Mouse (Mus musculus) MEL (cell line): ENCODE results near the gene Psmb9. TPM values are rescaled to one million over a fixed set of nuclear protein-coding genes. Genes with fewer than 3 reads are reported as not detected.

ENCODE experiments used
- DNase-seq: peaks from one replicate; pipeline ENCODE4 v3.0.0; 2011; ENCODE audit warnings: low read depth, low spot score
- H3K27ac ChIP-seq: 2 replicates; pipeline ENCODE4 v1.5.1; 2012; ENCODE audit warnings: low read depth, mild to moderate bottlenecking, control low read depth, low read length, moderate library complexity; ENCODE audit not compliant: control insufficient read depth
- H3K27me3 ChIP-seq, 2 experiments: fragments of 150-350 bp in 1 of 2; sonication (generic) in 1 of 2; 2 replicates each; pipeline ENCODE4 v1.6.1; 2012; ENCODE audit warnings: low read length in 2 of 2, mild to moderate bottlenecking in 2 of 2, improper control_type of control experiment in 1 of 2, moderate library complexity in 1 of 2; ENCODE audit not compliant: insufficient read depth in 2 of 2, control insufficient read depth in 1 of 2
- H3K36me3 ChIP-seq, 2 experiments: 2 replicates each; pipeline ENCODE4 v1.6.1; 2012 to 2014; ENCODE audit warnings: low read length in 2 of 2, improper control_type of control experiment in 1 of 2, inconsistent platforms in 1 of 2, mild to moderate bottlenecking in 1 of 2; ENCODE audit not compliant: insufficient read depth in 2 of 2, control insufficient read depth in 1 of 2
- H3K4me1 ChIP-seq, 2 experiments: fragments of 150-350 bp in 1 of 2; sonication (generic) in 1 of 2; 2 replicates each; pipeline ENCODE4 v1.6.1; 2012; ENCODE audit warnings: low read length in 2 of 2, improper control_type of control experiment in 1 of 2, mild to moderate bottlenecking in 1 of 2; ENCODE audit not compliant: insufficient read depth in 2 of 2, control insufficient read depth in 1 of 2
- H3K4me3 ChIP-seq, 2 experiments: fragments of 150-350 bp in 1 of 2; sonication (generic) in 1 of 2; 2 replicates each; pipeline ENCODE4 v1.5.1; 2012; ENCODE audit warnings: low read depth in 2 of 2, low read length in 2 of 2, mild to moderate bottlenecking in 2 of 2, moderate library complexity in 2 of 2, control low read depth in 1 of 2, improper control_type of control experiment in 1 of 2; ENCODE audit not compliant: control insufficient read depth in 1 of 2, insufficient read depth in 1 of 2
- H3K79me2 ChIP-seq: 2 replicates; pipeline ENCODE4 v1.6.1; 2012; ENCODE audit warnings: mild to moderate bottlenecking, low read length, moderate library complexity; ENCODE audit not compliant: control insufficient read depth, poor library complexity, insufficient read depth
- H3K9ac ChIP-seq: 2 replicates; pipeline ENCODE4 v1.6.1; 2012; ENCODE audit warnings: low read depth, mild to moderate bottlenecking, control low read depth, low read length, moderate library complexity; ENCODE audit not compliant: control insufficient read depth, poor library complexity, severe bottlenecking
- H3K9me3 ChIP-seq: fragments of 150-350 bp; sonication (generic); replicated peaks from 2 replicates; pipeline ENCODE4 v1.6.1; 2012; ENCODE audit warnings: mild to moderate bottlenecking, low read length, improper control_type of control experiment, moderate library complexity; ENCODE audit not compliant: insufficient read depth
- CTCF ChIP-seq, 3 experiments: IDR thresholded peaks in 2 of 3; conservative IDR thresholded peaks in 1 of 3; 2 replicates each; pipeline ENCODE4 v1.5.1; 2011 to 2012; ENCODE audit warnings: low read length in 3 of 3, low read depth in 2 of 3, mild to moderate bottlenecking in 2 of 3, improper control_type of control experiment in 1 of 3, inconsistent platforms in 1 of 3, mixed read lengths in 1 of 3, moderate library complexity in 1 of 3; ENCODE audit not compliant: control insufficient read depth in 1 of 3, insufficient read depth in 1 of 3, poor library complexity in 1 of 3, severe bottlenecking in 1 of 3
- ELF1 ChIP-seq: IDR thresholded peaks from 2 replicates; pipeline ENCODE4 v1.6.1; 2014; ENCODE audit warnings: low read depth, mild to moderate bottlenecking, inconsistent platforms, low read length, improper control_type of control experiment, moderate library complexity
- ETS1 ChIP-seq: IDR thresholded peaks from 2 replicates; pipeline ENCODE4 v1.6.1; 2012; ENCODE audit warnings: low read depth, mild to moderate bottlenecking, inconsistent platforms, low read length, improper control_type of control experiment, moderate library complexity
- GATA1 ChIP-seq: IDR thresholded peaks from 2 replicates; pipeline ENCODE4 v1.6.1; 2011; ENCODE audit warnings: low read depth, low read length, improper control_type of control experiment
- HCFC1 ChIP-seq: IDR thresholded peaks from 2 replicates; pipeline ENCODE4 v1.6.1; 2012; ENCODE audit warnings: low read depth, mild to moderate bottlenecking, inconsistent platforms, low read length, improper control_type of control experiment, moderate library complexity
- MAFK ChIP-seq: IDR thresholded peaks from 2 replicates; pipeline ENCODE4 v1.6.1; 2011; ENCODE audit warnings: low read depth, mild to moderate bottlenecking, low read length, improper control_type of control experiment, borderline replicate concordance
- MAX ChIP-seq: IDR thresholded peaks from 2 replicates; pipeline ENCODE4 v1.6.1; 2011; ENCODE audit warnings: low read length, improper control_type of control experiment
- MXI1 ChIP-seq: IDR thresholded peaks from 2 replicates; pipeline ENCODE4 v1.6.1; 2011; ENCODE audit warnings: mild to moderate bottlenecking, low read depth, low read length, improper control_type of control experiment
- MYB ChIP-seq: IDR thresholded peaks from 2 replicates; pipeline ENCODE4 v1.6.1; 2011; ENCODE audit warnings: mild to moderate bottlenecking, low read depth, low read length, improper control_type of control experiment
- MYC ChIP-seq: IDR thresholded peaks from 2 replicates; pipeline ENCODE4 v1.6.1; 2011; ENCODE audit warnings: low read depth, mild to moderate bottlenecking, low read length, improper control_type of control experiment, moderate library complexity
- NELFE ChIP-seq: IDR thresholded peaks from 2 replicates; pipeline ENCODE4 v1.6.1; 2011; ENCODE audit warnings: low read depth, low read length, improper control_type of control experiment
- NRF1 ChIP-seq: IDR thresholded peaks from 2 replicates; pipeline ENCODE4 v1.6.1; 2014; ENCODE audit warnings: low read depth, mild to moderate bottlenecking, inconsistent platforms, low read length, improper control_type of control experiment, moderate library complexity; ENCODE audit not compliant: poor library complexity, insufficient read depth, severe bottlenecking
- POLR2A ChIP-seq, 2 experiments: IDR thresholded peaks; 2 replicates each; pipeline ENCODE4 v1.6.1; 2011 to 2012; ENCODE audit warnings: low read length in 2 of 2, mild to moderate bottlenecking in 2 of 2, control low read depth in 1 of 2, improper control_type of control experiment in 1 of 2, low read depth in 1 of 2, moderate library complexity in 1 of 2; ENCODE audit not compliant: control insufficient read depth in 1 of 2, insufficient read depth in 1 of 2, poor library complexity in 1 of 2
- POLR2AphosphoS5 ChIP-seq: IDR thresholded peaks from 2 replicates; pipeline ENCODE4 v1.6.1; 2012; ENCODE audit warnings: low read depth, borderline replicate concordance, mild to moderate bottlenecking, inconsistent platforms, low read length, moderate library complexity, mixed read lengths
- RAD21 ChIP-seq: IDR thresholded peaks from 2 replicates; pipeline ENCODE4 v1.6.1; 2011; ENCODE audit warnings: mild to moderate bottlenecking, low read depth, low read length, improper control_type of control experiment
- RCOR1 ChIP-seq: IDR thresholded peaks from 2 replicates; pipeline ENCODE4 v1.6.1; 2012; ENCODE audit warnings: low read depth, mild to moderate bottlenecking, inconsistent platforms, low read length, improper control_type of control experiment
- SIN3A ChIP-seq: IDR thresholded peaks from 2 replicates; pipeline ENCODE4 v1.6.1; 2012; ENCODE audit warnings: low read length, improper control_type of control experiment, inconsistent platforms
- SMC3 ChIP-seq: IDR thresholded peaks from 2 replicates; pipeline ENCODE4 v1.6.1; 2011; ENCODE audit warnings: low read depth, low read length, improper control_type of control experiment
- TAL1 ChIP-seq: IDR thresholded peaks from 2 replicates; pipeline ENCODE4 v1.6.1; 2012; ENCODE audit warnings: mild to moderate bottlenecking, inconsistent platforms, low read length, moderate library complexity, mixed read lengths
- TBP ChIP-seq: IDR thresholded peaks from 2 replicates; pipeline ENCODE4 v1.8.0; 2011; ENCODE audit warnings: low read depth, low read length, improper control_type of control experiment
- UBTF ChIP-seq: IDR thresholded peaks from 2 replicates; pipeline ENCODE4 v1.6.1; 2012; ENCODE audit warnings: low read depth, mild to moderate bottlenecking, inconsistent platforms, low read length, improper control_type of control experiment, moderate library complexity, borderline replicate concordance; ENCODE audit not compliant: insufficient read depth
- ZC3H11A ChIP-seq: IDR thresholded peaks from 2 replicates; pipeline ENCODE4 v1.6.1; 2012; ENCODE audit warnings: low read depth, mild to moderate bottlenecking, inconsistent platforms, low read length, improper control_type of control experiment
- ZKSCAN1 ChIP-seq: IDR thresholded peaks from 2 replicates; pipeline ENCODE4 v1.6.1; 2012; ENCODE audit warnings: low read depth, mild to moderate bottlenecking, inconsistent platforms, low read length, improper control_type of control experiment, moderate library complexity
- polyA plus RNA-seq, 2 experiments: library from polyadenylated mRNA; stranded (reverse) in 1 of 2; unstranded in 1 of 2; fragments of >175 nt in 1 of 2; fragments of >200 nt in 1 of 2; gene quantifications; 2 replicates each; pipeline versions ENCODE4 v1.2.1 to v1.2.4; 2012; ENCODE audit warnings: low replicate concordance in 2 of 2, low read depth in 1 of 2; ENCODE audit not compliant: insufficient read length in 2 of 2, insufficient read depth in 1 of 2, missing spikeins in 1 of 2
- total RNA-seq: library from RNA; depleted of rRNA; stranded (reverse); fragments of 300-350 nt; gene quantifications from 2 replicates; pipeline ENCODE4 v1.2.3, GENCODE M21; 2012

Psmb9 gene
- total and polyA plus RNA-seq, 3 experiments, result 14.7 to 24.9 TPM; not detected in 1

GRCm38 (mm10) chr17:34206731-34207130, 19.2 kb upstream of the Psmb9 start:
- H3K27ac ChIP-seq, result no peak overlapping the region
- H3K79me2 ChIP-seq, result peaks cover 13% of the 10 kb centered on the region
- H3K36me3 ChIP-seq, result peaks cover 0 to 23% of the 10 kb centered on the region in 2 experiments; a peak in 2 of 4 replicates
- TF ChIP-seq POLR2AphosphoS5 (no peak), UBTF (no peak), MYB (no peak), TAL1 (no peak), MXI1 (no peak), ETS1 (no peak), ELF1 (no peak), SIN3A (no peak), NRF1 (no peak), ZC3H11A (no peak), NELFE (no peak), HCFC1 (no peak), ZKSCAN1 (no peak), MAFK (no peak), TBP (no peak), GATA1 (no peak), RCOR1 (no peak)
- H3K9ac ChIP-seq, result no peak overlapping the region
- no peaks in the 10 kb centered on the region for H3K9me3 ChIP-seq
- H3K4me3 ChIP-seq, result no peak overlapping the region
- H3K27me3 ChIP-seq, result no peaks in the 10 kb centered on the region
- H3K4me1 ChIP-seq, result peaks cover 9 to 38% of the 10 kb centered on the region in 2 experiments
- DNase-seq, result no peak

- peaks cover 5 to 29% of the 10 kb centered on the region in 2 experiments for H3K4me1 ChIP-seq
- peak; percentile 43 for TF ChIP-seq NELFE
- TF ChIP-seq MYC, result no peak
- peak; percentile 48 to 78 (median 76) for TF ChIP-seq CTCF (IDR thresholded peaks at IDR 0.05 in 2 of 3, conservative IDR thresholded peaks at IDR 0.05 in 1 of 3; ENCODE audit: control insufficient read depth in 1 of 3, insufficient read depth in 1 of 3, low read depth in 2 of 3, low read length in 3 of 3, poor library complexity in 1 of 3, severe bottlenecking in 1 of 3)
- TF ChIP-seq POLR2A (IDR thresholded peaks at IDR 0.05; ENCODE audit: control insufficient read depth in 1 of 2, insufficient read depth in 1 of 2, low read depth in 1 of 2, low read length in 2 of 2, poor library complexity in 1 of 2), result peak in 1 of 2 experiments; percentile 69; a peak in 2 of 4 replicates
- TF ChIP-seq RAD21, result peak; percentile 41
- no peak for TF ChIP-seq POLR2AphosphoS5
- peak; percentile 74 for TF ChIP-seq TBP
- no peak for TF ChIP-seq MAX
- TF ChIP-seq SMC3, result peak; percentile 52
- TF ChIP-seq ETS1, result peak; percentile 8; the same call in 1 of the 2 replicates
- 0 out of 2 replicates have a peak, but pooled peaks have one; percentile 38 for TF ChIP-seq HCFC1
- peak; percentile 43; the same call in 1 of the 2 replicates for TF ChIP-seq SIN3A
- TF ChIP-seq MAFK, result no peak
- H3K79me2 ChIP-seq, result peaks cover 13% of the 10 kb centered on the region
- H3K27me3 ChIP-seq, result no peaks in the 10 kb centered on the region
- no peaks in the 10 kb centered on the region for H3K9me3 ChIP-seq
- peak overlapping the region; percentile 65 for H3K27ac ChIP-seq
- DNase-seq, result peak; percentile 89
- H3K9ac ChIP-seq, result peak overlapping the region; percentile 96
- peak overlapping the region; percentile 65 to 97 for H3K4me3 ChIP-seq
- H3K36me3 ChIP-seq, result peaks cover 0 to 13% of the 10 kb centered on the region in 2 experiments; a peak in 2 of 4 replicates
These were observed 18.2 kb upstream of the Psmb9 start for GRCm38 (mm10) chr17:34205746-34206176.
